Mouse (Mus musculus) lung, postnatal 36 days (tissue): Measurements from ENCODE around the gene Zc3h12d.

Experiments
- DNase-seq: peaks from one replicate; pipeline ENCODE4 v3.0.0; 2022; ENCODE audit warnings: mixed read lengths

Zc3h12d gene

GRCm38 (mm10) chr10:7832171-7832676 is at the start of gene Zc3h12d:
Zc3h12d (plus strand) TSS chr10:7832470.
- DNase-seq = peak; percentile 72

GRCm38 (mm10) chr10:7787319-7787718 is 45.0 kb upstream of the Zc3h12d start:
- no peak for DNase-seq

DNA sequence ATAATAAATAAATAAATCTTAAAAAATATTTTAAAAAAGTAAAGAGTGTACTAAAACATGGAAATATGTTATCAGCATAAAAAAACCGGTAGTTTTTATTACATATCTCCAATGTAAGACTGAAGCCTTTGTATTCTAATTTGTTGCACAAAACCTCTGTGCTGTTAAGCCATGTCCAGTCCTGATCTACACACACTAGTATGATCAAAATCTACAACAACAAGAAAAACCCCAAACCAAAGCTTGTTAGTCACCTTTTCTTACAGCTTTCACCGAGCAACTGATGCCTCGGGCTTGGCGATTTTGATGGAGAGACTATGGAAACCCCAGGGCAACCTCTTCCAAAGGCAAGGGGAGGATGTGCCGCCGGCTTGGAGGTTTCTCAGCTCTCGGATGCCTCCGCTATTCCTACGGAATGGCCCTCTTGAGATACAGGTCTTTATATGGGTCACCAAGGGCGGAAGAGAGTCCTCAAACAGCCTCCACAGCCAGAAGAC is 40.0 kb upstream of the Zc3h12d start:
- DNase-seq = no peak

- DNase-seq = peak; percentile 91
Measured at GRCm38 (mm10) chr10:7792751-7793385, 39.4 kb upstream of the Zc3h12d start, which contains the start of the genes Ginm1 and Ppil4. Ginm1 (minus strand) TSS chr10:7792824. Ppil4 (plus strand) TSS chr10:7792891.

DNA sequence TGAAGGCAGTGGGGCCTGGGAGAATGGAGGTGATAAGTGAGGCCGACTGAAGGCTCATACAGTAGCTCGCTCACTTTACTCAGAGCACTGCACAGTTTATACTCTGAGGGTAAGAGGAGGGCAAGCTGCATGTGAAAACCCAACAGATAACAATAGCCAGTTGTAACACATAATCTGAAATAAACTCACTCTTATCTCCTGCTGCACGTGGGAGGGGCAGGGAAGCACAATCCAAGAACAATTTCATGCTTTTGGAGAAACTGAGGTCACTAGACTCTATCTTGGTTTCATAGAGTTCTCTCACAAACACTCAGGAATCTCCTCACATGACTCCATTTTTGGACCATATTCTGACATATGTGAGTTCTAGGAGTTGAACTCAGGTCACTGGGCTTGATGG is 31.0 kb upstream of the Zc3h12d start:
- DNase-seq = no peak

DNA sequence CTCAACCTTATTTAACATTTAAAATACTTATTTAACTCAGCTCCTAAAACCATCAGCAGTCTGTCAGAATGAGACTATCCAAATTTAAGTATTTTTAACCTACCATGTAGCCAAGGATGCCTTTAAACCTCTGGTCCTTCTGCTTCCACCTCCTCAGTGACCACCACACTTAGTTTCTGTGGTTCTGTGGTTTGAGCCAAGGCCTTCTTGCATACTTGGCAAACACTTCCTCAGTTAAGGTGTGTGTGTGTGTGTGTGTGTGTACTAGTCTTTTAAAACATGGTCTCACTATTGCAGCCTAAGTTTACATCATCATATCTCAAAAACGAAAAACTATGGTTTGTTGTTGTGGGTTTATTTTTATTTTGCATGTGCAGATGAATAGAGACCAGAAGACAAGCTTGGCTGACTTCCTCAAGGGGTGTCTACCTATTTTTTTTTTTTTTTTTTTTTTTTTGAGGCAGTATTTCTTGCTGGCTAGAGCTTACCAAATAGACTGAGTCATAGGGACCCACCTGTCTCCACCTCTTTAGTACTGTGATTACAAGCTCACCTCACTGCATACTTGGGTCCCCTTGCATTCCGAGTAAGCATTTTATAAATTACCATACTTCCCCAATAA is 29.6 kb upstream of the Zc3h12d start:
- DNase-seq = no peak

DNA sequence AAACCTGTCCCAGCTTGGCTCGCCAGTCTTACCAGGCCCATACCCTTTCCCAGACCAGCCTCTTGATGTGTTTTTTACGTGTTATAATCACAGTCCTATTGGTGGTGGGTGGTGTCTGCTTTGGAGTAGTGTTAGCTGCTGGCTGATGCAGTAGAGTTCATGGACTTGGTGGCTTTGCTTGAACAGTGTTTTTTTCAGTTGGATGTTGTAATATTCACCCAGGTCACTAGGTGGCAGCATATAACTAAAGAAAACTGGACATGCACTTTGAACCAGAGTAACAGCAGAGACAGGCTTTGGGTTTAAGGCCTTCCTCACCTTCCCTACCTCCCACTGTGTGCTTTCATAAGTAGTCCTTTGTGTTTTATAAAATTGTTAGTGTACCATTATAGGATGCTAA is 22.3 kb upstream of the Zc3h12d start:
- DNase-seq = peak; percentile 82

GRCm38 (mm10) chr10:7816476-7816875 is 15.8 kb upstream of the Zc3h12d start:
- DNase-seq = no peak

- no peak for DNase-seq
Measured at GRCm38 (mm10) chr10:7818676-7819075, 13.6 kb upstream of the Zc3h12d start.

- no peak for DNase-seq
Measured at GRCm38 (mm10) chr10:7819156-7819555, 13.1 kb upstream of the Zc3h12d start.

DNA sequence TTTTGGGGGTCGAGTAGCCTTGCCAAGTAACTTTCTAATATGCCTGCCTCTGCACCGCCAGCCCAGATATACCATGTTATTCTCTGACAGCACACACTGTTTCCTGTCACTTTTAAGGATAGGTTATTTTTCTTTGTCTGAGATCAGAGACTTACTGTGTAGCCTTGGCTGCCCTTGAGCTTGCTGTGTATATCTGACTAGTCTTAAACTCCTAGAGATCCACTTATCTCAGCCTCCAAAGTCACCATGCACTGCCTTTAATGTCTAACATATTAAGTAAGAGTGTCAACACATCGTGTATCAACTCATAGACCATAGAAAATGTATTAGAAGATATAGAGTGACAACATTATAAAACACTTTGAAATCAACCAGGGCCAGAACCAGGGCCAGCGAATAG is 12.7 kb upstream of the Zc3h12d start:
- DNase-seq = no peak

- DNase-seq = no peak
Measured at GRCm38 (mm10) chr10:7820171-7820570, 12.1 kb upstream of the Zc3h12d start.

GRCm38 (mm10) chr10:7821981-7822380 is 10.3 kb upstream of the Zc3h12d start:
- no peak for DNase-seq

DNA sequence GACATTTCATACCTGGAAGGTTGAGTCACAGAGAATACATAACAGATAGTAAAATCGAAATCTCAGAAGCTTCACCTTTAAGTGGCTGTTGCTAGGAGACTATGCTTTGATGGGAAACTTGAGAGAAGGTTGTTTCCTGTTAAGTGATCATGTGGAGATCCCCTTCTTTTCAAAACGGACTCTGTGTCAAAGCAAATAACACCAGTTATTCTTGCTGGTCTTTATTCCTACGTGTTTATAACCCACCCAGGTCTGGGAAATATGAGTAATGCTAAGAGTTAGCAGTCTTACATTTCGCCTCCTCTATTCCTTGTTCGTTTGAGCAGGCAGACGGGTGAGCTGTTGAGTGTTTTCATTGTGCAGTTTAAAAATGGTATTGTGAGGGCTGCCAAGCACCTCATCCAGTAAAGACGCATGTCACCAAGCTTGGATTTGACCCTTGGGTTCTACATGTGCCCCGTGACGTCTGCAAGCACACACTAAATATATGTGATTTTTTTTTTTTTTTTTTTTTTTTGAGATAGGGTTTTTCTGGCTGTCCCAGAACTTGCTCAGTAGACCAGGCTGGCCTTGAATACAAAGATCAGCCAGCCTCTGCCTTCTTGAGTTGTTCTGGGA is 7.5 kb upstream of the Zc3h12d start:
- DNase-seq = peak; percentile 24

DNA sequence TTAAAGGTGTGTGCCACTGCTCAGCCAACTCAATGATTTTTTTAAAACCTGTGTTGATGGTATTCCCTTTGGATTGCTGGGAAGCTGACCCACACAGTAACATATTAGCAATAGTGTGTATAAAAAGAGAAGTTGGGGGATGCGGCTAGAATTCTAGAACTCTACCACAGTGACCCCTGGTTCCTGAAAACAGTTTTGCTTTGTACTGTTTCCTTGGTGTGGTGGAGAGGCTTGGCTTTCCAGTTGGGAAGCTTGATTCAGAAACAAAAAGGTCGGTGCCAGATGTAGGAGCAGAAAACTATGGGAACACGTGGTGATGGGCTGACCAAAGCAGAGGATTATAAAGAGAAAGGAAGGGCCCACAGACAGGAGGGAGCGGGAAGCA is 7.0 kb upstream of the Zc3h12d start:
- DNase-seq = peak; percentile 12

DNA sequence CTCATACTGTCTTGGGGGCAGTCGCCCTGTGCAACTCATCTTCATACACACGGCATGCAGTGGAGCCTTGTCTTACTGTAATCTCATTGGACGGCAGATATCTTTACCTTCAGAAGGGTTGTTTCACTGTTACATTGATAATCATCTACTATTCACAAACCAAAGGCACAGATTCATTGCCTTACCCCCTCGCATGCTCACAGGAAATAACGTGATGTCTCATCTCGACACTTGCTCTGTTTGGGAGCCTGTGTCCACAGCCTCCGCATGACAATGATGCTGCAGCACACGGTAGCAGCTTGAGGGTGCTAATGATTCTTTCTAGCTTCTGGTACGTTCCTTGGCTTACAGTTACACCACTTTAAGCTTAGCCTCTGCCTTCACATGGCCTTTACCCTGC is 6.2 kb upstream of the Zc3h12d start:
- DNase-seq = no peak

DNA sequence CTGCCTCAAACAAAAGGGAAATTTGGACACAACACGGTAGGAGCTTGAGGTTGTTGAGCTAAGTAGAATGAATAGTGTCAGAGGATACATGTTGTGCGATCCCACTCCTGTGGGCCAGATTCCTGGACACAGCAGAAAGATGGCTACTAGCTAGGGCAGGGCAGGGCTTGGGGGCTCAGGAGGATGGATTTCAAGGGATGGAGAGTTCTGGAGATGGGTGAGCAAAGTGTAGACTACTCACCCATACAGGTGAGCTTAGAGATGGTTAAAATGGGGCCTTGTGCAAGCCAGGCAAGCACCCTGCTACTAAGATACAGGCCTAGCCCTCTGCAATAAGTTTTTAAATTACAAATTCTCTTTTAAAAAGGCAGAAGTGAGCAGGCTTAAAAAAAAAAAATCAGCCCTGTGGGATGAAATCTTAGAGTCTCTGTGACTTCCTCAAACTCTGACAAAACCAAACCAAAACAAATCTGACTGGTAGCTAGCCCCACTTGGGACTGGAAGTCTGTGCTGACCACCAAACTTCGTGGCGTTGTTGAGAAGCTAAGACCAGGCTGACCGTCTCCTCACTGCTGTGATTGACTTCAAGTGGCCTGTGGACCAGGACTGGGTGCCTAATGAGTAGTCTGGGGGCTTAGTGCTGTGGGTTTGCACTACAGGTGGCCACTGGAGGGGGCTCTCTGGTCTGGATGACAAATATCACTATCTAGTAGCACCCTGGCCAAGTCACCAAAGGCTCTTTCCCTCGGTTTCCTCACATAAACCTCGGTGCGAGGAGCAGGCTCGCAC is 1.3 kb downstream of the Zc3h12d start:
- peak; percentile 26 for DNase-seq

- no peak for DNase-seq
Measured at GRCm38 (mm10) chr10:7834671-7835225, 2.5 kb downstream of the Zc3h12d start.

DNA sequence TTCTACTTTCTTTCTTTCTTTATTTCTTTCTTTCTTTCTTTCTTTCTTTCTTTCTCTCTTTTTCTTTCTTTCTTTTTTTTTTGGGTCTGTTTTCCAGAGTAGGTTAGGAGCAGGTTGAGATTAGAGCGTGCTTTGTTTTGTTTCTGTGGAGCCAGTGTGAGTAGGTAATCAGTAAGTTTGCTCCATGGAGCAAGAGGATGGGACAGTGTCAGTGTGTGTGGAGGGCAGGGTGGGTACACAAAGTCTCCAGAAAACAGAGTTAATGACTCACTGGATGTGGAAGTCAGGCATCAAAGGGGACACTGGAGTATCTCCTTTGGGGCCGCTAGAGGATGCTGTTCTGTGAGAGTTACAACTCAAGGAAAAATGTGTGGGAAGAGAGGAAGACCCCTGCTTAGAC is 4.6 kb downstream of the Zc3h12d start:
- DNase-seq = no peak

GRCm38 (mm10) chr10:7837446-7837845 is 5.2 kb downstream of the Zc3h12d start:
- no peak for DNase-seq

- DNase-seq = no peak
Measured at GRCm38 (mm10) chr10:7838036-7838435, 5.8 kb downstream of the Zc3h12d start.

DNA sequence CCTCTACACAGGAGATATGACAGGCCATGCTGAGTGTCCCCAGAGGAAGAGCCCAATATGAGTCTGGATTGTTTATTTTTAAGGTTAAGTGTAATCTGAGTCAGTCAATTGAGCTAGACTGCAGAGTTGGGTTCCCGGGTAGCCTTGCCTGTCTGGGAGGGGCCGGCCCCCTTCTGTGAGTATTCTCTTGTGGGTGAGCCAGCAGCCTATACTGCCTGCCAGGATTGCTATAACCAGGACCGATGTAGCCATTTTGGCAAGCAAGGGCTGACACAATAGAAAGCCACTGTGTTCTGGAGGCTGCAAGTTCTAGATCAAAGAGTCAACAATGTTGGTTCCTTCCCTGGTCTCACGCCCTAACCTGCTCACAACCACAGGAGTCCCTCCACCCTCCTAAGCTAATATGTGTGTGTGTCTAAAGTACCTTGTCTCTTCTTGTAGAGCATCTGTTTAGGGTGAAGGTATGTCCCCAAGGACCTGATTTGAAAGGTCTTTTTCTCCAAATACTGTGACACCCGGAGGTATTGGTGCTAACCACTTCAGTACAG is 6.7 kb downstream of the Zc3h12d start:
- DNase-seq = no peak
